Mouse (Mus musculus): ENCODE measurements around the gene Farsb. TPM values are rescaled to one million over a fixed set of nuclear protein-coding genes. Genes with fewer than 3 reads are reported as not detected.

Farsb gene
- total RNA-seq, 4 experiments from 2014 or later, result 57.1 to 63.6 (median 58.9) TPM

GRCm38 (mm10) chr1:78488427-78488751 lies 308 bp downstream of the Farsb start:
- no peak for DNase-seq (ENCODE audit: low spot score in 2 of 2)

- no peak for DNase-seq (ENCODE audit: low spot score in 2 of 2)
These were observed 4.3 kb downstream of the Farsb start for GRCm38 (mm10) chr1:78484361-78484760.

GRCm38 (mm10) chr1:78483430-78483829 lies 5.3 kb downstream of the Farsb start:
- DNase-seq (ENCODE audit: low spot score in 2 of 2), result no peak

GRCm38 (mm10) chr1:78472441-78472840 lies 16.3 kb downstream of the Farsb start:
- DNase-seq (ENCODE audit: low spot score in 2 of 2), result no peak

- DNase-seq (ENCODE audit: low spot score in 2 of 2), result no peak
These were observed 34.0 kb downstream of the Farsb start for GRCm38 (mm10) chr1:78454659-78455058.

- DNase-seq (ENCODE audit: low spot score in 2 of 2), result no peak
These were observed 34.8 kb downstream of the Farsb start for GRCm38 (mm10) chr1:78453886-78454285.

- no peak for DNase-seq (ENCODE audit: low spot score in 2 of 2)
These were observed 36.2 kb downstream of the Farsb start for GRCm38 (mm10) chr1:78452544-78452943.

GRCm38 (mm10) chr1:78451070-78451854 lies 37.4 kb downstream of the Farsb start:
- DNase-seq (ENCODE audit: low spot score in 2 of 2), result no peak

- DNase-seq (ENCODE audit: low spot score in 2 of 2), result no peak
These were observed 40.6 kb downstream of the Farsb start for GRCm38 (mm10) chr1:78448091-78448490.

- DNase-seq (ENCODE audit: low spot score in 2 of 2), result no peak
These were observed 42.0 kb downstream of the Farsb start for GRCm38 (mm10) chr1:78446742-78447141.

GRCm38 (mm10) chr1:78446232-78446631 lies 42.5 kb downstream of the Farsb start:
- no peak for DNase-seq (ENCODE audit: low spot score in 2 of 2)

- no peak for DNase-seq (ENCODE audit: low spot score in 2 of 2)
These were observed 45.6 kb downstream of the Farsb start for GRCm38 (mm10) chr1:78443056-78443455.

- DNase-seq (ENCODE audit: low spot score in 2 of 2), result no peak
These were observed 48.0 kb downstream of the Farsb start for GRCm38 (mm10) chr1:78440716-78441115.

GRCm38 (mm10) chr1:78437150-78437549 lies 51.5 kb downstream of the Farsb start:
- no peak for DNase-seq (ENCODE audit: low spot score in 2 of 2)

- DNase-seq (ENCODE audit: low spot score in 2 of 2), result no peak
These were observed 52.3 kb downstream of the Farsb start for GRCm38 (mm10) chr1:78436445-78436844.

GRCm38 (mm10) chr1:78435967-78436366 lies 52.7 kb downstream of the Farsb start:
- DNase-seq (ENCODE audit: low spot score in 2 of 2), result no peak

GRCm38 (mm10) chr1:78433472-78433871 lies 55.2 kb downstream of the Farsb start:
- DNase-seq (ENCODE audit: low spot score in 2 of 2), result no peak

GRCm38 (mm10) chr1:78428851-78429250 lies 59.8 kb downstream of the Farsb start:
- DNase-seq (ENCODE audit: low spot score in 2 of 2), result no peak

GRCm38 (mm10) chr1:78426841-78427240 lies 61.9 kb downstream of the Farsb start:
- no peak for DNase-seq (ENCODE audit: low spot score in 2 of 2)

GRCm38 (mm10) chr1:78425793-78426700 lies 62.6 kb downstream of the Farsb start:
- peak in 1 of 2 experiments; percentile 36 for DNase-seq (ENCODE audit: low spot score in 2 of 2)

GRCm38 (mm10) chr1:78425309-78425708 lies 63.4 kb downstream of the Farsb start:
- no peak for DNase-seq (ENCODE audit: low spot score in 2 of 2)

GRCm38 (mm10) chr1:78424848-78425247 lies 63.8 kb downstream of the Farsb start:
- DNase-seq (ENCODE audit: low spot score in 2 of 2), result no peak

Measured in gastrocnemius, adult 8-10 months (tissue).